Mouse (Mus musculus): ENCODE measurements around the gene Mical3.

Mical3 gene

GRCm38 (mm10) chr6:121130773-121131172, at the start of gene Mical3:
Gene Mical3 (minus strand): TSS chr6:121130999.
- peak; percentile 66 for DNase-seq (ENCODE audit: low spot score)

- no peak for DNase-seq (ENCODE audit: low spot score)
Observed at GRCm38 (mm10) chr6:121179846-121180245, 49.0 kb upstream of the Mical3 start.

GRCm38 (mm10) chr6:121178700-121179358, 48.0 kb upstream of the Mical3 start:
- DNase-seq (ENCODE audit: low spot score) = no peak

- DNase-seq (ENCODE audit: low spot score) = no peak
Observed at GRCm38 (mm10) chr6:121177118-121177708, 46.4 kb upstream of the Mical3 start.

- DNase-seq (ENCODE audit: low spot score) = no peak
Observed at GRCm38 (mm10) chr6:121176731-121177098, 45.9 kb upstream of the Mical3 start.

- DNase-seq (ENCODE audit: low spot score) = no peak
Observed at GRCm38 (mm10) chr6:121176011-121176730, 45.4 kb upstream of the Mical3 start.

GRCm38 (mm10) chr6:121174761-121175160, 44.0 kb upstream of the Mical3 start:
- DNase-seq (ENCODE audit: low spot score) = no peak

GRCm38 (mm10) chr6:121173471-121173870, 42.7 kb upstream of the Mical3 start:
- DNase-seq (ENCODE audit: low spot score) = no peak

- peak; percentile 72 for DNase-seq (ENCODE audit: low spot score)
Observed at GRCm38 (mm10) chr6:121171102-121171501, 40.3 kb upstream of the Mical3 start.

GRCm38 (mm10) chr6:121167381-121167975, 36.7 kb upstream of the Mical3 start:
- no peak for DNase-seq (ENCODE audit: low spot score)

GRCm38 (mm10) chr6:121166098-121166552, 35.3 kb upstream of the Mical3 start:
- peak; percentile 31 for DNase-seq (ENCODE audit: low spot score)

- no peak for DNase-seq (ENCODE audit: low spot score)
Observed at GRCm38 (mm10) chr6:121162616-121163015, 31.8 kb upstream of the Mical3 start.

- no peak for DNase-seq (ENCODE audit: low spot score)
Observed at GRCm38 (mm10) chr6:121160126-121160525, 29.3 kb upstream of the Mical3 start.

- no peak for DNase-seq (ENCODE audit: low spot score)
Observed at GRCm38 (mm10) chr6:121159616-121160015, 28.8 kb upstream of the Mical3 start.

- peak; percentile 38 for DNase-seq (ENCODE audit: low spot score)
Observed at GRCm38 (mm10) chr6:121156030-121156429, 25.2 kb upstream of the Mical3 start.

GRCm38 (mm10) chr6:121154451-121155300, 23.9 kb upstream of the Mical3 start:
- no peak for DNase-seq (ENCODE audit: low spot score)

- no peak for DNase-seq (ENCODE audit: low spot score)
Observed at GRCm38 (mm10) chr6:121153177-121153576, 22.4 kb upstream of the Mical3 start.

GRCm38 (mm10) chr6:121151732-121152131, 20.9 kb upstream of the Mical3 start:
- peak; percentile 76 for DNase-seq (ENCODE audit: low spot score)

GRCm38 (mm10) chr6:121150126-121150525, 19.3 kb upstream of the Mical3 start:
- no peak for DNase-seq (ENCODE audit: low spot score)

- no peak for DNase-seq (ENCODE audit: low spot score)
Observed at GRCm38 (mm10) chr6:121149420-121149819, 18.6 kb upstream of the Mical3 start.

GRCm38 (mm10) chr6:121148360-121148759, 17.6 kb upstream of the Mical3 start:
- DNase-seq (ENCODE audit: low spot score) = no peak

GRCm38 (mm10) chr6:121146798-121147197, 16.0 kb upstream of the Mical3 start:
- no peak for DNase-seq (ENCODE audit: low spot score)

Data from ovary, postnatal 36 days (tissue).